ENCODE assay signal across 8 mouse cellular contexts in the genomic region with DNA sequence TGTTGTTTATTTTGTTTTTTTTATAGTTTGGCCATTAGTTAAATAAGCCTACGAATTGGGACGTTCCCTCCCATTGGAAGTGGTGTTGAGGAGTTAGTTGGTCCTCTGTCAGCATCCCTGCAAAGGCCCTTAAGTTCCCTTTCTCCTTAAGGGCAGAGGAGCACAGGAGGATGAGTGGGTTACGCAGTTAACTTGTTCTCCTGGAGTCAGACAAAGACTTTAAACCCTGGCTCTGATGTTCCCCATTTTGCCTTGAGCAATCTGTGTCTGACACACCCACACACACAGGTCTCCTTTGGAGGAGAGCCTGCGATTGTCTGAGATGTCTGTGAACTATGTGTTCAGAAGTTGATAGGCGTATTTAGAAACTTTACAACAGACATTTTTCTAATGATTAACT. TPM values are rescaled to one million over a fixed set of nuclear protein-coding genes. Genes with fewer than 3 reads are reported as not detected.
DNase-seq lines count a peak whose midpoint lies in the region; ATAC-seq lines count a peak whose summit lies in the region.

No protein-coding gene starts in this region.

- H3K36me3 ChIP-seq in embryonic facial prominence, embryonic 10.5 days (replicated peaks) = no peaks in the 10 kb centered on the region
- no peaks in the 10 kb centered on the region for H3K36me3 ChIP-seq in midbrain, embryonic 14.5 days (ENCODE audit: control insufficient read depth, insufficient read depth, low read length)

- H3K4me3 ChIP-seq in embryonic facial prominence, embryonic 10.5 days = peak overlapping the region; percentile 97
- peak overlapping the region; percentile 74 for H3K4me3 ChIP-seq in midbrain, embryonic 14.5 days (replicated peaks; ENCODE audit: low read depth, low read length)

- WGBS in embryonic facial prominence, embryonic 10.5 days = 51% methylated on average over 5 of the region's 5 CpGs
- 73% methylated on average over 5 of the region's 5 CpGs for WGBS in midbrain, embryonic 14.5 days

- H3K9ac ChIP-seq in midbrain, embryonic 14.5 days (replicated peaks; ENCODE audit: low read length) = no peak overlapping the region; the same call in 1 of the 2 replicates

- peak overlapping the region; percentile 69 for H3K4me2 ChIP-seq in midbrain, embryonic 14.5 days (ENCODE audit: low read length)

- peak; percentile 39 for DNase-seq in layer of hippocampus, adult 11-12 months (ENCODE audit: low spot score)
- DNase-seq in layer of hippocampus, postnatal 36 days = no peak
- DNase-seq in embryonic facial prominence, embryonic 10.5 days (ENCODE audit: low spot score) = no peak
- DNase-seq in induced T-regulatory cell, adult 2 months (ENCODE audit: low read depth) = peak; percentile 42
- no peak for DNase-seq in midbrain, embryonic 14.5 days
- no peak for DNase-seq in natural killer cell, adult 2 months (ENCODE audit: low spot score in 2 of 2)
- no peak for DNase-seq in spleen, adult 12 weeks (ENCODE audit: low spot score)
- no peak for DNase-seq in gastrocnemius, postnatal 4 days (ENCODE audit: low spot score in 2 of 2)

- H3K27ac ChIP-seq in embryonic facial prominence, embryonic 10.5 days (replicated peaks) = no peak overlapping the region
- H3K27ac ChIP-seq in midbrain, embryonic 14.5 days (replicated peaks; ENCODE audit: low read depth, low read length) = no peak overlapping the region

- ATAC-seq in midbrain, embryonic 14.5 days (ENCODE audit: low FRiP score, low TSS enrichment) = no peak

- peaks cover 10% of the 10 kb centered on the region for H3K27me3 ChIP-seq in embryonic facial prominence, embryonic 10.5 days (replicated peaks; ENCODE audit: low read depth, poor library complexity, severe bottlenecking)
- H3K27me3 ChIP-seq in midbrain, embryonic 14.5 days (ENCODE audit: control insufficient read depth, insufficient read depth, low read length) = no peaks in the 10 kb centered on the region

- peaks cover 67% of the 10 kb centered on the region for H3K4me1 ChIP-seq in embryonic facial prominence, embryonic 10.5 days
- H3K4me1 ChIP-seq in midbrain, embryonic 14.5 days (ENCODE audit: control insufficient read depth, insufficient read depth, low read length) = peaks cover 16% of the 10 kb centered on the region

- H3K9me3 ChIP-seq in embryonic facial prominence, embryonic 10.5 days = no peaks in the 10 kb centered on the region
- no peaks in the 10 kb centered on the region for H3K9me3 ChIP-seq in midbrain, embryonic 14.5 days (ENCODE audit: control insufficient read depth, low read length)

RNA-seq across cellular contexts. Expression of gene Ifngr2, which starts 1.1 kb away (rescaled TPM):
- 10 to 100 TPM; 52.4 to 57.2 TPM for total RNA-seq in layer of hippocampus, postnatal 36 days (2021)
- 29.9 and 32.7 TPM in 2 replicates for polyA plus RNA-seq in embryonic facial prominence, embryonic 10.5 days (2016; fragmentation: Nextera tagmentation; extraction: Ambion mirVana)
- polyA plus RNA-seq in midbrain, embryonic 14.5 days (2014; fragmentation: Nextera tagmentation; extraction: Ambion mirVana) = 90.2 and 94.2 TPM in 2 replicates
- total RNA-seq in gastrocnemius, postnatal 4 days (2021) = 10 to 100 TPM; 47.9 to 52.5 TPM

RNA-seq across cellular contexts. Expression of gene Tmem50b, which starts 49.6 kb away (rescaled TPM):
- total RNA-seq in layer of hippocampus, postnatal 36 days (2021) = 100 to 1,000 TPM; 115 to 124 TPM
- polyA plus RNA-seq in embryonic facial prominence, embryonic 10.5 days (2016; fragmentation: Nextera tagmentation; extraction: Ambion mirVana) = 25.6 and 28.5 TPM in 2 replicates
- polyA plus RNA-seq in midbrain, embryonic 14.5 days (2014; fragmentation: Nextera tagmentation; extraction: Ambion mirVana) = 72.3 and 77.8 TPM in 2 replicates
- total RNA-seq in gastrocnemius, postnatal 4 days (2021) = 10 to 100 TPM; 12.3 to 12.8 TPM

Comparison
In these comparisons a context has a peak if more than half of its experiments do, and no peak if none do; other contexts are left out.
1. DNase-seq: peak in layer of hippocampus, adult 11-12 months (single experiment) and induced T-regulatory cell, adult 2 months (single experiment); none in layer of hippocampus, postnatal 36 days (0 of 2), embryonic facial prominence, embryonic 10.5 days (single experiment), midbrain, embryonic 14.5 days (single experiment), natural killer cell, adult 2 months (0 of 2), spleen, adult 12 weeks (single experiment) and gastrocnemius, postnatal 4 days (0 of 2).
2. RNA of gene Tmem50b, which starts 49.6 kb away (total RNA-seq): 115 to 124 TPM in layer of hippocampus, postnatal 36 days; 12.3 to 12.8 TPM in gastrocnemius, postnatal 4 days; every median in the first group is over 4 times any median in the second.